Mouse (Mus musculus): Measurements from ENCODE around the gene Clcn2. TPM values are rescaled to one million over a fixed set of nuclear protein-coding genes. Genes with fewer than 3 reads are reported as not detected.

Clcn2 gene
- total RNA-seq, 2 experiments from 2014 or later: 2.3 to 3.2 TPM

DNA sequence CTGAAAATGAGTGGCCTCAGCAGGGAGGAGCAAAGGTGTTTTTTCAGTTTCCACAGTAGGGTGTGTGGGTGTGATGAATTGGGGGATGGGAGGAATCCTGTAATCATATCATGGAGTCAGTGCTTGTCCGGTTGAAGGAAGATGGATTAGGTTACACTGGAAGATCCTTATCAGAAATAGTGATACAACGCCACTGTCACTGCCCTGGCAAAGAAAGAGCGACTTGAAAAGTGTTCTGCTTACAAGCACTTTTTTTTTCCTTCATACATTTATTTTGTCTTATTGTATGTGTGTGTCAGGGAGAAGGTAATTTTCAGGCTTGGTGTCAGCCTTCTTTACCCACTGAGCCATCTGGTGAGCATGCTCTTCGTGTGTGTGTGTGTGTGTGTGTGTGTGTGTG lies 5.2 kb upstream of the Clcn2 start:
- DNase-seq: no peak

DNA sequence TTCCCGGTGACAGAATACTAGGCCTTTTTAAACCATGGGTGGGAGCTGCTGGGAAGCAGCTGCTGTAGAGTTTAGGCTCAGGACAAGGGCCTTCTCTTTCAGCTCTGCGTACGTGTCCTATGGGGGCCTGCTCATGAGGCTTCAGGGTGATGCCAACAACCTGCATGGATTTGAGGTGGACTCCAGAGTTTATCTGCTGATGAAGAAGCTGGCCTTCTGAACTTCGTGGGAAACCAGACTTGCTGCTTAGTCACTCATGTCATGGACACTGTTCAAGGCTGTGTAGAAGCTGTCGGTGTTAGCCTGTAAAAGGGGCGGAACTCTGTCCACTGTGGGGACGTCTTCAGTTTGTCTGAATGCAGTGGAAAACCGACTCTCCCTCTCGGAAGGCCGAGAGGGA lies 4.3 kb upstream of the Clcn2 start:
- DNase-seq: no peak

DNA sequence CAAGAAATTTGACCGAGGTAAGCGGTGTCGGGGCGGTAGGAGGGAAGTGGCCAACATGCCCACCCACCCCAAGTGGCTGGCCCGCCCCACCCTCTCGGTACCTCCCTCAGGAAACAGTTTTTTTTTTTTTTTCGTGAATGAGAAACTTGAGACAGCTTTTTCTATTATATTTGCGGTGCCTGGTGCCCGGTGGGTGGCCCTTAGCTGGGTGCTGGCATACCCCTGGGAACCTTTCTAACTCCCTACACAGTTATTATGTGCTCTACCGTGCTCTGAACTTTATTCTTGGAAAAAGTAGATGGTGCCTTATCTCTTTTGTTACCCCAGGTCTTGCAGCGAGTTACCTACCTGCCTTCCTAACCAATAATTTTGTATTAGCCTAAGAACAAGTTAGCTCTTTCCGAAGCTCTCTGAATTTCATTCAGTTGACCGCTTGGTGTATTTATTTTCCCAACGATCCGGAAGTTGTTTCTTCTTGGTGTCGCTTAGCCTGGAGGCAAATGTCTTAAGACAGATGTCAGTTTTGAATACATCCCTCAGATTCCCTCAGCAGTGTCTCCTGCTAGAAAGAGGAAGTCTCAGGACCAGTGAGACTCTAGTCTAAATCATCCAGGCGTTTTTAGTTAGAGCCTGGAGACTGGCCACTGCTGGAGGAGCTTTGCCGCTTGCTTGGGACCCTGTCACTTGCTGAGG lies 578 bp upstream of the Clcn2 start:
- no peak for DNase-seq

DNA sequence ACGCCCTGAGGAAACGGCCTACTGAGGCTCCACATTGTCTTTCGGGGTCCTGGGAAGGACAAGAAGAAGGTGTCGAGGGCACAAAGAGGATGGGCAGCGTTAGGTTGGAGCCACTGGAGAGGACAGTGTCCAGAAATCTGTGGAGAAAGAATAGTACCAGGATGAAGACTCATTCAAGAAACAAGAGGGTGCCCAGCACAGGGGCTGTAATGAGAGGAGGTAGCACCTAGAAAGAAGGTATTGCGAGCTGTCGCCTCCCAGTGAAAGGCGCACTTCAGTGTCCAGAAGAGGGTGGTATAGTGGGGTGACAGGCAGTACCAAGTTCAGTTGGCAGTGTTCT lies 735 bp downstream of the Clcn2 start:
- no peak for DNase-seq

DNA sequence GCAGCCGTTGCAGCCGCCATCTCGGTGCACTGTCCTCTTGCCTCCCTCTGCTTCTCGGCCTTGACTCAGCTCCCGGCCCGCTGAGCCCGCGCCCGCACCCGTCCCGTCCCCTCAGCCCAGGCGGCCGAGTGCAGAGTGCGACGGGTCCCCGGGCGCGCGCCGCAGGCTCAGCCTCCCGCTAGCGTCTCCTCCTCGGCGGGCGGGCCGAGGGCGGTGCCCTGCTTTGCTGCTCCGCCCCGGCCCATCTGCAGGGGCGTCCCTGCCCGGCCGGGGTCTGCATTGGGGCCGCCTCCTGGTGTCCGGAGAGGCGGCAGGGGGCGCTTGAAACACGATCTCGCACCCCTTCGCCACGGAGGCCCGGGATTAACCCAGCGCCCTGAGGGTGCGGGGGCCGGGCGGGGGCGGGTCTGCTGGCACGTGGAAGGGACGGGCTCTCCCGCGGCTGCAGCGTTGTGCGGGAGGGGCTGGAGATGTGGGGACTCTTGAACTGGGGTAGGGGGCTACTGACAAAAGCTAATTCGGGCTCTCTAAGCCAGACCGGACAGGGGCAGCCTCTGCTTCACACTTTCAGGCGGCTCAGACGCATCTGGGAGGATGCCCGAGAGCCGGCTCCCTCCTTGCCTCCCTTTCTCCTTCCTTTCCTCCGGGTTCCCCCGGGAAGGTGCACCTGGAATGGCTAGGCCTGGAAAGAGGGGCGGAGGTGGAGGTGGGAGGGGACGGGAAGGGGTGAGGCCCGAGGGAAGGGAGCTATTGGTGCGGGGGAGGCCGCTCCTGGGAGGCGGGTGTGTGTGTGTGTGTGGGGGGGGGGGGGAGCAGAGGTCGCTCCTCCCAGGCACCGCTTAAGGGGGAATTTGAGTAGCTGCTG lies 1.3 kb downstream of the Clcn2 start:
- peak; percentile 76 for DNase-seq

DNA sequence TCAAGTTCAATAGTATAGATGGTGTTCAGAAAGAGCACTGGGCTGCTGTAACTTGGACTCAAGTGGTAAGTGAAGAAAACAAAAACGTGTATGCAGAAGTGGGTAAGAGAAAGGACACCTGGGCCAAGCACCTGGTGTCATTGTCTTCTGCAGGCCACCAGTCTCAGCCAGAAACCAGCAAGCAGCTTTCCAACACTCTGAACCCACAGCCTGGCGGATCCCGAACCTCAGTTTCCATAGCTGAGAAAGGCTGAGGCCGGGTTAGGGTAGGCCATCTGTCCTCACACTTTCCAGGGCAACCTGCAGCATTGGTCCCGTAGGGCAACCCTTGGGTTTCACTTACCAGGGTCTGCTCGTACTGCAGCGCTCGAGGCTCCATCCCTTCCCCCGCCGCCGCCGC lies 2.0 kb downstream of the Clcn2 start:
- DNase-seq: no peak

DNA sequence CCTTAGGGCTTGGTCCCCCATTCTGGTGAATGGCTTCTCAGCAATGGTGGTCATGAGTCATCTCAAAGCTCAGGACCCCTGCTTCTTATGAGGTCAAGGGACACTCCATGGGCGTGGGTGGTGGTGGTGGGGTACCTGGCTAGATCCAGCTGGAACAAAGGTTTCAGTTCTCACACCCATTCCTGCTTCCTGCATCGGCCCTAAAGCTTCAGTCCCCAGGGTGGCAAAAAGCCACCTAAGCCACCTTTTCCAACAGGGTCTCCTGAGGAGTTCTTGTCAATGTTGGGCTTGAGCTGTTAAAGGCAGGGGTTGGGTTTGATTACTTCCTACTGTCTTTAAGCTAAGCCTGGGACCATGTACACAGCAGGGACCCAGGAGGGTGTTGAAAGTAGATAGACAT lies 2.4 kb downstream of the Clcn2 start:
- DNase-seq: no peak

DNA sequence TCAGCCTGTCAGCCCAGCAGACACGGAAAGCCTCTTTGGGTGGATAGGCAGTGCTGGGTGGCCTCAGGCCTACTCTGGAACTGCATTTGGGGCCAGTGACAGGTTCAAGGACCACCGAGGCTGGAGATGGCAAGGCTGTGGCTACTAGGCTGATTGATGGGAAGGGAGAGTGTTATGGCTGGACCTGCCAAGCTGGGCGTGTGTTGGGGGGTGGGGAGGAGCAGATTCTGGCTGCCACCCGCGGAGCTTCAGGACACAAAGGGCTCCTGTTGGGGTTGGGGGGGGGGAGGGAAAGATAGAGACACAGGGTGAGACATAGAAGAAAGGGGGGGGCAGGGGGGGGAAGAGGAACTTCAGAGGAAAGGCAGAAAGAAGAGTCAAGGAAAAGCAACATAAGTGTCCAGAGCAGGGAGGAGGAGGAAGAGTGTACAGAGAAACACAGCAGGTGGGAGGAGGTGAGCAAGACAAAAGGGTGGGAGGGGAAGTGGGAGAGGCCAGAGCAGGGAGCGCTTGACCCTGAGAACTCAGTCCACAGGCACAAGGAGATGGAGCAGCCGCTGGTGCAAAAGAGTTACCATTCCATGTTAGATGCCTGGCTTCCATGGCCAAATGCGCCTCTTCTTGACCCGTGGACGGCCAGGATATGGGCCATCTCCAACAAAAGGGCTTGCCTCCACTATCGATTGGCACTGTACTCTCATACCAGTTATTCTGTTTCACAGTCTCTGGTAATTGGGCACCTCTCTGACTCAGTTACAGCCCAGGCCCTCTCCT lies 3.1 kb downstream of the Clcn2 start:
- no peak for DNase-seq

DNA sequence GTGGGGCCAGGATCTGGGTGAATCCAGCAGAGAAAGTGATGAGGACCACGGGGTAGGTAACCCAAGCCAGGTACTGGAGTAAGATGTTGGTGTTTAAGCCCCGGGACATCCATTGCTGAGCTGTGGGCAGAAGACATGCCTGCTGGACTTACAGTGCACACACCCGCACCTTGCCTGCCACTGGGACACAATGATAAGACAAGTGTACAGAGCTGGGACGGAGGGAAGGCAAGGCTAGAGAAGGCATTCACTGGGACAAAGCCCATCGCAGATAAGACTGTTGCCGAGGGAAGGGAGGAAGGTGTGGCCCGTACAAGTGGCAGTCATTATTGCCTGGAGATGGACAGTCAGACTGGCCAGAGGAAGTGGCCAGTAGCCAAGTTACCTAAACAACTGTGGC lies 4.7 kb downstream of the Clcn2 start:
- DNase-seq: no peak

DNA sequence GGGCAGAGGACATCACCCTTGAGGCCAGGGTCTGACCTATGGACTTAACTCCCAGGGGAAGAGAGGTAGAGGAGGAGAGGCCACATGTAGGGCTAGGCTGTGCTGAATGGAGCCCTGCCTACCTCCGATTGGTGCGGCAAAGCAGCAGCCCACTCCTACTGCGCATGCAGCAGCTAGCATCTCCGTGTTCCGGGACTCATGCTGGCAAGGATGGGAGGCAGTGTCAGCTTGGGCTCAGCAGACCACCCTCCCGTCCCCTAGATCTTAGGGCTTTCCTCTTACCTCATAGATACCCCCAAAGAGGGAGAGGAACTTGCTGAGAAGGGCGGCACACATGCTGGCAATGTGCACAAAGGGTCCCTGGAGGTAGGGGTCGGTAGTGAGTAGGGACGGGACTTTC lies 5.4 kb downstream of the Clcn2 start:
- DNase-seq: no peak

DNA sequence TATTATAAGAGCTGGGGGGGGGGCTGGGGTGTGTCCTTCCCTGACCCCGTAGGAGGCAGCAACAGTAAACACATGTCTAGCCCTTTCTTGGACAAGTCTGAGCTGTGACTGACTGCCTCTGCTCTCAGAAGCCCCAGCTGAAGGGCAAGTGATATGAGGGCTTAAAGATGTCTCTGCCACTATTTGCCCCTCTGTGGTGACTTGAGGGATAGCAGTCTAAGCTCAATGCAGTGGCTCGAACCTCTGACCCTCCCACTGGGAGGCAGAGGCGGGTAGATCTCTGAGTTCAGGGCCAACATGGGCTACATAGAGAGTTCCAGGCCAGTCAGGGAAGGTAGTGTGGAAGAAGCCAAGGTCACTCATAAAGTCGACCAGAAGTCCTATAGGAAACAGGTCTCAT lies 6.7 kb downstream of the Clcn2 start:
- DNase-seq: no peak

DNA sequence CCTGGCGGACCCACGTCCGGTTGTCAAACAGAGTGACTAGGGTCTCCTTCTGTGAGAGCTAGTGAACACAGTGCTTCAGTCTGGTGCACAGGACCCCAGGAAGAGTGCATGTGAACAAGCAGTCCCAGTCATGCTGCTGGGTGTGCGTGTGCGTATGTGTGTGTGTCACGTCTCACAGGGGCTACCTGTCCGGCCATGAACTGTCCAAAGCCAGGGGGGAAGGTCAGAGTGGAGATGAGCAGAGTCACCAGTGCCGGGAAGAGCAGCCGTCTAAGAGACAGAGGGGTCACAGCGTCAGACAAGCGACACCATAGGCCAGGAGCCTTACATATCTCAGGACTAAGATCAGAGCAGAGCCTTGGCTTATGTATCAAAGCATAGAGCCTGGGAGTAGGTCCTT lies 7.2 kb downstream of the Clcn2 start:
- no peak for DNase-seq

DNA sequence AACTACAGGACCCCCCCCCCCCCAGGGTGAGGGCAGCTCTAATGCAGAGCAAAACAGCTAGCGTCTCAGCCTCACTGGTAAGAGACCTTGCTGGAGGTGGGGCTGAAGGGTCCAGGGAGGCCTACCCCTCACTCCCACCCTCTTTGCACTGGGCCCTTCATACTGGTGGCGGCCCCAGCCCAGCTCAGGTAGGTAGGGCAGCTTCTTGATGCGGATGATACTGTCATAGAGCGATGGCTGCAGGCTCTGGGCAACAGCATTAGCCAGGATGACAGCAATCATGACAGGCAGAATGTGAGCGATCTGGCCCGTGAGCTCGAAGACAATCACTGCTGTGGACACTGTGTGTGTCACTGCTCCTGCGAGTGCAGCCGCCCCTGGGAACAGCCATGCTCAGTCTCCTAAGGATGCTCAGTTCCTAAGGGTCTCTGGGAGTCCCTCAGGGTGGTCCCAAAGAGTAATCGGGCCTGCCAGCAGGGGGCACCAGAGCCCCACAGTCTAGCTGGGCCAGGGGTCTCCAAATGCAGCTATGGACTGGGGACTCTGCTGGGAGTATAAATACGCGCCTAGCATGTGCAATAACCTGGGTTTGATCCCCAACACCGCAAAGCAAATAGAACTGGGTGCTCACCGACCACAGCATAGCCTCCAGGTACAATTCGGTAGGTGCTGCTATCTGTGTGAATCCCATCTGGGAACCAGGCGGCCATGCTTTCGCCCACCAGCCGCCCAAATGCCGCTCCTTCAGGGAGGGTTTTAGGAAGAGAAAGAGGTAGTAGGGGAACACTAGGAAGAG lies 8.4 kb downstream of the Clcn2 start:
- no peak for DNase-seq

DNA sequence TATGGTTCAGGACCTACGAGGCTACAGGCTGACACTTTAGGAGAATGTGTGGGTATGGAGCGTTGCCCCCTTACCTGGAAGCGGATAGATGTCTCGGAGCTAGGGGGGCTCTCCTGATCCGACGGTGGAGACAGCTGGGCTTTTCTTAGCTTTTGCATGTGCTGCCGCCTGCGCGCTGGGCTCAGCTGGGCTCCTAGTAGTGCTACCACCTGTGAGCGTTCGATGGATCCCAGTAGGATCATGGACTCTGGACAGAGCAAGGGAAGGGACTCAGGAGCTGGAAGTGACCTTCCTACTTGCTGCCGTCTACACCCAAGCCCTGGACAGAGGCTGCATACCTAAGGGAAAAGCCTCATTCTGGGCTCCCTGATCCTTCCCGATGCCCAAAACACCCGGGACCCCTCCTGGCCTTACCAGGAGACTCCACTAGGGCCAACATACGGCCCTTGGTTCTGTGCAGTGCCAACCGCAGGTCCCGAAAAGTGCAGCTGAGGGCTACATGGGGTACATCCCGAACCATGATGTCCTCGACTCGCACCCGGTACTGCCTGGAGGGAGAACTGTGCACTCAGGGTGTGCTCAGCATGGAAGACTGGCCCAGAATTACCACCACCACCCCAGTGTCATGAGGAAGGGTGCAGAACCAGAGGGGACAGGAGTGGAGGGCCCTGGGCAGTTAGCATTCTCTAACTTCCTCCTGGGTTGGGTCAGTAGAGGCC lies 9.2 kb downstream of the Clcn2 start:
- DNase-seq: no peak

DNA sequence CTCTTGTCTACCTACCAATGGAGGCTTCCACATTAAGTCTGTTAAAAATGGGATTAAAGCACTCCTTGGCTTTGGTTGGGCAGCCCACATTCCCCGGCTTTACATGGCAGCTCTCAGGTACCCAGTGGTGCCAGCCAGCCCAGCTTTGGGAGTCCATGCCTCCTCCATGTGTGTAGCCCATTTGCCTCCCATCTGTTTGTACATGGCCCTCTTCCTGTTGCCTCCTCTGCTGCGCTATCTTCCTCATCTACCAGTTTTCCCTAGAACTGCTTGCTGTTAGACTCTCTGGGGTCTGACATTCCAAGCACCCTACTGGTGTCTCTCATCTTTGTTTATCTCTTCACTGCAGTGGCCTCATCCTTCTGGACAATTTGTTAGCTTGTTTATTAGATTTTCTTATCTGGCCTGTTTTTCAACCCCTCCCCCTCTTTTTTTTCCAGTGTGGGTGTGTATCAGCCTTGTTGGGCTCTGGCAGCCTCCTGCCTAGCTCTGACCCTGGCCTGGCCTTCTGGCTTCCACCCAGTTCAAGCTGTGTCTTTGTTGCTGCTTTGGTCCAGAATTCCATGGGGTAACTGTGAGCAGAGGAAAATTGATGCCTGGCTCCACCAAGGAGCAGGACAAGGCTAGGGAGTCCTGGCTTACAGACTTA lies 11.0 kb downstream of the Clcn2 start:
- DNase-seq: no peak

DNA sequence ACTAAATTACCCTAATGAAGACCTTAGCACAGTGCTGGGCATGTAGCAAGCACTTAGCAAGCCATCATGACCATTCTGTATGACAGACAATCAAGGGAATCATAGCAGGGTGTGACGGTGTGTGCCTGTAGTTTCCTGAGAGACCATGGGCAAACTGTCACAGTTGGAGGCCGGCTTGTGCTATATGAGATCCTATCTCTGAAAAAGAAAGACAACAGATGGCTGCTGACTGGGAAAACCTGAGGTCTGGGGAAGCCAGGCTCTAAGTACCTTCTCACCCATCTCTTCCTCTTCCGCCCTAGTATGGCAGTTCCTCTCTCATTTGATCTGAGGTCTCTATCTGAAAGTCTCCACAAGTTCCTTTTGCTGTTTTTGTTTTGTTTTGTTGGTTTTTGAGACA lies 11.8 kb downstream of the Clcn2 start:
- no peak for DNase-seq

DNA sequence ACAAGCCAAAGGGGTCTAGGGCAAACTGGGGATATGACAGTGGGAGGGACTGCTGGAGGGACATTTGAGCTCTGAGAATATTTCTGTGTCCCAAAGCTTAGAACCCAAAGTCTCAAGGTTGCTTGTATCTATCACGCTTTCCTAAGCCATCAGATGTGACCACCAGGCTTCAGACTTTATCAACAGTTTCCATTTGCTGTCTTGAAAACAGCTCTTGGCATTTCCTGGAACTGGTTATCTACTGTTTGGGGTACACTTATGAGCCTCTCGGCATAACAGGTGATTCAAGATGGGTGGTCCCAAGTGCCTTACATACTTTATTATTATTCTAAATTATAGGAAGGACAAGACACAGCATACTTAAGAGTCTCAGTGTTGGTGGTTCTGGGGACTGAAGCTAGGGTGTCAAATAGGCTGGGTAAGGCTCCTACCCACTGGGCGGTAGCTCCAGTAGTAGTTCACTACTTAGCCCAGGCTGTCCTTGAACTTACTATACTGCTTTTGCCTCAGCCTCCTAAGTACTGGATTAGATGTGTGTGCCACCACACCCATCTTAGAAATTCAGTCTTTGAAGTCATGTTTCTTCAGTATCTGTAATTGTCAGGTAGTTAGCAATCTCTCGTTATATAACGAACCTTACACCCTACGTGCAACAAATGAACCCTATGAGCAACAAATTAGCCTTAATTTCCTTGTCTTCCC lies 13.7 kb downstream of the Clcn2 start:
- no peak for DNase-seq

DNA sequence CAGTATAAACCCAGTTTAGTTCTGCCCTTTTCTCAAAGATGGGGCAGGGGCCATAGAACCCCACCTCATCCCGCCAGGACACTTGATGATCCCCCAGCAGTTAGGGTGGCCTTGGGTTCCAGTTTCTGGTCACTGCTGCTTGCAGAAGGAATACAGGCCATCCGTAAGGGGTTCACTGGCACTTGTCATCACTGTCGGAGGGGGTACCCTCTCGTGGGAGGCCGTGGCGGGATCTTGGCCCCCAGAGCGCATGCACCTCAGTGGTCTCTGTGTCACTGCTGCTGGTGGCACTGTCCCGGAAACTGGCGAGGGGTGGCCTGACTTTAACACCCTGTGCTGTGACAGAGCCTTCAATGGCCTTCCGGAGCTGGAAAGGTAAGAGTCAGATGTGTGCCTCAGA lies 14.5 kb downstream of the Clcn2 start:
- no peak for DNase-seq

DNA sequence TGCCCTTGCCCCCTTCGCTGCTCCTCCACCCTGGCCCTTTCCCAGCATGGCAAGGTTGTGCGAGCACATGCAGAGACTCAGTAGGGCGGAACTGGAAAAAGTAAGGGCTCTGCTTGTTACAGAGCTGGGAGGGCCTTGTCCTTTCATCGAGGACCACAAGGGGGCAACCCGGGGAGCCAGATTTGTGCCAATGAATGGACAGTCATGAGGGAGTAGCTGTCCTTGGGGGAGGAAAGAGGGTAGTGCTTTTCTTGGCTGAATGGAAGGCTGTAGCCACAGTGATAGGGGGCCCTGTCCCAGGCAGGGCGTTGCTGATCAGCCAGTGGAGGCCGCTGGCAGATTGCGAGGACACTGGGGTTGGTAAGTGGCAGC lies 15.0 kb downstream of the Clcn2 start:
- DNase-seq: peak; percentile 70

DNA sequence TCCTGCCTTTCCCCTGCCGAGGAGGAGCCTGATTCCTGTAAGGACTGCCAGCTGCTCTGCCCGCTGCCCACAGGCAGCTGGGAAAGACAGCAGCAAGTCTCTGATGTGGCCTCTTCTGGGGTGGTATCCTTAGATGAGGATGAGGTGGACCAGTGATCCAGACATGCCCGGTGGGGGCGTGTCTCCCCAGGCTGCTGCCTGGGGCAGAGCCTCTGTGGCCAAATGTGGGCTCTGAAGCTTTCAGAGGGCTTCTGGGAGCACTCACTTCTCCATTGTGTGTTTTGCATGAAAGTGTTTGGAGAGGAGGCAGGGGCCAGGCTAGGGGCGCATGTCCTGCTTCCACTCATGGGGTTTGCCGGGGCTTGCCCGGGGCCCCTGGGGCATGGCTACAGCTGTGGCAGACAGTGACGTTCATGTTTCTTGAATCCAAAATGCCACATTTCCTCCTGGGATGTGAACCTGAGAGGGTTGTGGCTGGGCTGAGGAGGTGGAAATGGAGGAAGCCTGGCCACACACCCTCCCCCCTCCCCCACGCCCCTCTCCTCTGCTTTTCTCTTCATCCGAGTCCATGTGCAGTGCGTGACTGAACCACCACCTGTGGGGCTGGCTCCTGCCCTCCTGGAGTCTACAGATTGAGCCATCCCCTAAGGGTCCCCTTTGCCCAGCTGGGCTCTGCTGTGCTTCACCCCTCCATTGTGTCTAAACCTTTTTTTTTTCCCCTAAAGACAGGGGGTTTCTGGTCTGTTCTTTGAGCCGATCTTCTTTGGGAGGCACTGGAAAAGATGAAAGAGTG lies 15.6 kb downstream of the Clcn2 start:
- no peak for DNase-seq

All from gastrocnemius, postnatal 10 days (tissue).